Mouse (Mus musculus) lung, postnatal 0 days (tissue): ENCODE measurements around the gene Ltb4r1. TPM values are rescaled to one million over a fixed set of nuclear protein-coding genes. Genes with fewer than 3 reads are reported as not detected.
A peak's percentile ranks its signal among the peaks of the same experiment; 100 is the strongest.

Experiments used
- ATAC-seq: fragments of 200-750 bp; cut with Nextera tagmentation; 2 replicates; pipeline ENCODE4 v1.8.0; 2017; ENCODE audit warnings: moderate library complexity
- DNase-seq: peaks from one replicate; pipeline ENCODE4 v3.0.0-alpha.2; 2016; ENCODE audit warnings: low spot score
- H3K27ac ChIP-seq: fragments of 300-500 bp; sonication (generic); 2 replicates; pipeline ENCODE4 v1.5.1; 2014; ENCODE audit warnings: antibody characterized with exemption, mild to moderate bottlenecking, low read length, mixed read lengths
- H3K27me3 ChIP-seq: fragments of 300-500 bp; sonication (generic); replicated peaks from 2 replicates; pipeline ENCODE4 v1.6.1; 2014; ENCODE audit warnings: low read length, mixed read lengths; ENCODE audit not compliant: insufficient read depth
- H3K36me3 ChIP-seq: fragments of 300-500 bp; sonication (generic); 2 replicates; pipeline ENCODE4 v1.6.1; 2014; ENCODE audit warnings: low read length, mixed read lengths; ENCODE audit not compliant: insufficient read depth
- H3K4me1 ChIP-seq: fragments of 300-500 bp; sonication (generic); 2 replicates; pipeline ENCODE4 v1.6.1; 2014; ENCODE audit warnings: antibody characterized with exemption, low read depth, low read length, mixed read lengths; ENCODE audit not compliant: insufficient read depth
- H3K4me2 ChIP-seq: fragments of 300-500 bp; sonication (generic); replicated peaks from 2 replicates; pipeline ENCODE4 v1.6.1; 2014; ENCODE audit warnings: low read depth, mild to moderate bottlenecking, low read length, moderate library complexity, mixed read lengths
- H3K4me3 ChIP-seq: fragments of 300-500 bp; sonication (generic); 2 replicates; pipeline ENCODE4 v1.5.1; 2014; ENCODE audit warnings: low read depth, low read length
- H3K9ac ChIP-seq: fragments of 300-500 bp; sonication (generic); replicated peaks from 2 replicates; pipeline ENCODE4 v1.6.1; 2014; ENCODE audit warnings: low read depth, mild to moderate bottlenecking
- H3K9me3 ChIP-seq: fragments of 300-500 bp; sonication (generic); 2 replicates; pipeline ENCODE4 v1.6.1; 2016; ENCODE audit warnings: low read length, mixed read lengths
- CTCF ChIP-seq: IDR thresholded peaks from 2 replicates; pipeline ENCODE4 v1.5.1; 2016; ENCODE audit warnings: antibody characterized with exemption, mild to moderate bottlenecking
- EP300 ChIP-seq: IDR thresholded peaks from 2 replicates; pipeline ENCODE4 v1.6.1; 2016; ENCODE audit warnings: antibody characterized with exemption, mild to moderate bottlenecking, control low read depth
- WGBS: fragments of 180-500 bp; shearing (Covaris S2); extraction: QIAGEN DNeasy Blood & Tissue Kit; methylation state at CpG from one replicate; pipeline ENCODE4 v1.1.7; 2014; 5-methylcytosine and 5-hydroxymethylcytosine counted together
- polyA plus RNA-seq: library from polyadenylated mRNA; unstranded; fragments of >200 nt; fragmentation: Nextera tagmentation; extraction: Ambion mirVana; gene quantifications from 2 replicates; pipeline ENCODE4 v1.2.1, GENCODE M21; 2015

The Ltb4r1 gene
- polyA plus RNA-seq, 1 experiment from 2014 or later: 4.6 TPM

DNA sequence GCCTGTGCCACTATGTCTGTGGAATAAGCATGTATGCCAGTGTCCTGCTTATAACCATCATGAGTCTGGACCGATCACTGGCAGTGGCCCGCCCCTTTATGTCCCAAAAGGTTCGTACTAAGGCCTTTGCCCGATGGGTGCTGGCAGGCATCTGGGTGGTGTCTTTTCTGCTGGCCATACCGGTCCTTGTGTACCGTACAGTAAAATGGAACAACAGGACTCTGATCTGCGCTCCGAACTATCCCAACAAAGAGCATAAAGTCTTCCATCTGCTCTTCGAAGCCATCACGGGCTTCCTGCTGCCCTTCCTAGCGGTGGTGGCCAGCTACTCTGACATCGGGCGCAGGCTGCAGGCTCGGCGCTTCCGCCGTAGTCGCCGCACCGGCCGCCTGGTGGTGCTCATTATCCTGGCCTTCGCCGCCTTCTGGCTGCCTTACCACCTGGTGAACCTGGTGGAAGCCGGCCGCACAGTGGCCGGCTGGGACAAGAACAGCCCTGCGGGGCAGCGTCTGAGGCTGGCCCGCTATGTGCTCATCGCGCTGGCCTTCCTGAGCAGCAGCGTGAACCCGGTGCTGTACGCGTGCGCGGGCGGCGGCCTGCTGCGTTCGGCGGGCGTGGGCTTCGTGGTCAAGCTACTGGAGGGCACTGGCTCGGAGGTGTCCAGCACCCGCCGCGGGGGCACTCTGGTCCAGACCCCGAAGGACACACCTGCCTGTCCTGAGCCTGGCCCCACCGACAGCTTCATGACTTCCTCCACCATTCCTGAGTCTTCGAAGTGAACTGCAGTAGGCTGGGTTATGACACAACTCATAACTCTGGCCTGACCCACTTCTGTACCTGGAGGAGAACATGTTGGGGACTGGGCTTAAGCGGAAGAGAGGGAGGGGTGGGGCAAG, 2.0 kb downstream of the Ltb4r1 start:
- peaks cover 9% of the 10 kb centered on the region; the same call in 1 of the 2 replicates for H3K4me1 ChIP-seq
- 10% methylated on average over 52 of the region's 52 CpGs for WGBS
- 0 out of 2 replicates have a peak overlapping the region, but pooled peaks have one; percentile 14 for H3K27ac ChIP-seq
- no peak overlapping the region for H3K4me3 ChIP-seq
- H3K4me2 ChIP-seq: peak overlapping the region; percentile 50
- ATAC-seq: peak; percentile 56
- H3K27me3 ChIP-seq: no peaks in the 10 kb centered on the region
- DNase-seq: peak; percentile 71
- H3K9me3 ChIP-seq: no peaks in the 10 kb centered on the region
- no peaks in the 10 kb centered on the region for H3K36me3 ChIP-seq
- TF ChIP-seq EP300: no peak
- peak; percentile 73 for TF ChIP-seq CTCF
- 0 out of 2 replicates have a peak overlapping the region, but pooled peaks have one; percentile 1 for H3K9ac ChIP-seq

DNA sequence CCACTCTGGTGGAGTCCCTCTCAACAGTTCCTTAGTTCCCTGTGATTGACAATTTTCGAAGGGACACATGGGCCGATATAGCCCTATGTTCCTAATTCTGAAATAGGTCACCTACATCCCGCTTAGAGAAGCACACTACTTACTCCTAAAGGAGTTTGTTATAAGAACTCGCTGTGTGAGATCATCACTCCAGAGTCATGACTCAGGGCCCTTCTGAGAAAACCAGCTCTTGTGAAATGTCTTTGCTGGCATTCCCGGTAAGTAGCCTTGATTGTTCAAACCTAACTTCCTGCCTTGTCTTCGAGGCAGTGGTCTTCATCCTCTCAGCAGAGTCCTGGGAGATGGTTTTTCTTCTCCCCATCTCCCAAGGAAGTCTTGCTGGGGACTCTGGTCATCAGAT, 2.8 kb downstream of the Ltb4r1 start:
- WGBS: 73% methylated on average over 6 of the region's 6 CpGs
- peaks cover 9% of the 10 kb centered on the region; the same call in 1 of the 2 replicates for H3K4me1 ChIP-seq
- ATAC-seq (peak; percentile 65), DNase-seq (peak; percentile 81)
- no peaks in the 10 kb centered on the region for H3K9me3 ChIP-seq
- H3K27me3 ChIP-seq: no peaks in the 10 kb centered on the region
- H3K9ac ChIP-seq: no peak overlapping the region
- peak; percentile 67 for TF ChIP-seq EP300
- TF ChIP-seq CTCF: no peak
- H3K4me2 ChIP-seq: no peak overlapping the region; the same call in 1 of the 2 replicates
- 0 out of 2 replicates have a peak overlapping the region, but pooled peaks have one; percentile 14 for H3K27ac ChIP-seq
- H3K36me3 ChIP-seq: no peaks in the 10 kb centered on the region
- H3K4me3 ChIP-seq: no peak overlapping the region

DNA sequence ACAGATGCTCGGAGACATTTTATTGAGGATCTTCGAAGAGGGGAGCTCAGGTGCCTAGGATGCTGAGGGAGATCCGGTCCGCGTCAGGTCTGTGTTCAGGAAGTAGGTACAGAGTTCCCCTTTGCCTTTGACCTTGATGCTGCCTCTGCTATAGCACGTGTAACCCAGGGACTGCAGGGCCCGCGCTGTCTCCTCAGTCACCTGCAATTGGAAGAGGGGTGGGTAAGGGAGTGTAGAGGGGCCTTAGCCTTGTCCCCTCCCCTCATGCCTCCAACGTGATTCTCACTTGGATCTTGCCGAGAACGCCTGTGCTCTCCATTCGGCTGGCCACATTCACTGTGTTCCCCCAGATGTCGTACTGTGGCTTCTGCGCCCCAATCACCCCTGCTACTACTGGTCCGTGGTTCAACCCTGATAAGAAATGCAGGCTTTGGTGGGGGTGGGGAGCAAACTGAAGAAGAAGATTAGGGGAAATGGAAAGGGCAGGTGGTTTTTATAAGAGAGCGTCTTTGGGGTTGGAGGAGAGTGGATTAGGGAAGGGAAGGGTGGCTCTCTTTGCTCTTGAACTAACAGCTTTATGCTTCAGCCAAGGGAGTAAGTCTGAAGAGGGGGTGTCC, 3.4 kb downstream of the Ltb4r1 start:
- ATAC-seq: no peak
- H3K36me3 ChIP-seq: no peaks in the 10 kb centered on the region
- no peak for DNase-seq

DNA sequence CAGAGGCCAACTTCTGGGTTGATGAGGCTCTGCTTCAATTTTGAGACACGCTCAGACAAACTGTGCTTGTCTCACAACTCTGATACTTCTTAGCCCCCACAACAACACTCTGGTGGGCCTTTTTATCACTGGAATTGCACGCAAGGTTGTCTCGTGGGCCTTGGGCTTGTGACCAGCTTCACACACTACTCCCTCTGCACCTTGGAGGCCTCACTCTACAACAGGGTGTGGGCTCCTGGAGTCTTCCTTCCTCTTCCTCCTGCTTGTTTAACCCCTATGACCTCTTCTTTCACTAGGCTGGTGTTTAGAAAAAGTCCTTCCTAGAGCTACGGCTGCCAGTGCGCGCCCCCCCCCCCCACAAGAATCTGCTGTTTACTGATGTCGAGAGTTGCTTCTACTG, 10.9 kb downstream of the Ltb4r1 start:
- 34% methylated on average over 7 of the region's 7 CpGs for WGBS
- Histone ChIP-seq H3K27ac (no peak overlapping the region), H3K36me3 (no peaks in the 10 kb centered on the region), H3K27me3 (0 out of 2 replicates have a peak, but pooled peaks cover 3% of the 10 kb centered on the region), H3K9ac (no peak overlapping the region), H3K9me3 (no peaks in the 10 kb centered on the region), H3K4me1 (no peaks in the 10 kb centered on the region), H3K4me3 (no peak overlapping the region), H3K4me2 (no peak overlapping the region)
- ATAC-seq (no peak), DNase-seq (no peak)
- TF ChIP-seq CTCF (no peak), EP300 (no peak)

More for the DNA sequence above, 3.4 kb downstream of the Ltb4r1 start:
- Histone ChIP-seq H3K27me3 (no peaks in the 10 kb centered on the region), H3K4me1 (peaks cover 9% of the 10 kb centered on the region; the same call in 1 of the 2 replicates), H3K9me3 (no peaks in the 10 kb centered on the region), H3K9ac (no peak overlapping the region), H3K4me3 (no peak overlapping the region), H3K27ac (no peak overlapping the region), H3K4me2 (no peak overlapping the region)
- TF ChIP-seq CTCF (no peak), EP300 (no peak)
- 69% methylated on average over 16 of the region's 16 CpGs for WGBS

DNA sequence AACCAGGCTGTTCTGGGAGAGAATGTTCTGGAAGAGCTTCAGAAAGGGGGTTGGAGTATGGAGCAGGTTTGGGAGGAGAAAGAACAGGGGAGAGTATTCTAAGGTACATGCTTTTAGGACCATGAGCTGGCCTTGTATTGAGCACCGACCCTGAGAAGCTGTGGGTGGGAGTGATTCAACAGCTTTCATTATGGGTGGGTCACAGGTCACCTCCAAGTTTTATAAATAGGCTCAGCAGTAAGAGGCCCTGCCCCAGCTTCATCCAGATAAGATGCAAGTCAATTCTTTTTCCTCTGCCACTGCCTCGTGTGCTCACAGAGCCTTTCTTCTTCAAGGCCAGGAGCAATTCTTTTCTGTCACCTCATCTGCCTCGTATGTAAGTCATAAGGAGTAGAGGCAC, 11.4 kb downstream of the Ltb4r1 start:
- ATAC-seq (no peak), DNase-seq (no peak)
- Histone ChIP-seq H3K4me2 (no peak overlapping the region), H3K4me3 (no peak overlapping the region), H3K36me3 (no peaks in the 10 kb centered on the region), H3K4me1 (no peaks in the 10 kb centered on the region), H3K27me3 (0 out of 2 replicates have a peak, but pooled peaks cover 7% of the 10 kb centered on the region), H3K27ac (no peak overlapping the region), H3K9ac (no peak overlapping the region), H3K9me3 (no peaks in the 10 kb centered on the region)
- TF ChIP-seq EP300: no peak
- no peak for TF ChIP-seq CTCF
- 24% methylated on average over 3 of the region's 3 CpGs for WGBS

DNA sequence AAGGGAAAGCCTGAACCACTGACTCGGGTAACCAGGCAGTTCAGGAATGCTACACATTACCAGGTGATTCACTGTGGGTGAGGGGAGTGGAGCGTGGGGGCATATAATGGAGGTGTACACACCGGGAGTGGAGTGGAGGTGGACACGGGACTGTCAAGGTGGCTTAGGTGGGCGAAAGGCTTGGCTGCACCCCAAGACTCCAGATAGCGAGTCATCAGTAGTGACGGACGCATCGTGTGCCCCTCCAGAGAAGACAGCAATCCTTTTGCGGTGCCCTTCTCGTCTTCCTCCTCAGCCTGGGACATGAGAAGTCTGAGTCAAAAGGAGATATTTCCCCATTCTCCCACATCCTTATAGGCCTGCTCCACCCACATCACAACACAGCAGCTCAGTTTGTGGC, 12.0 kb downstream of the Ltb4r1 start:
- Histone ChIP-seq H3K9ac (no peak overlapping the region), H3K9me3 (no peaks in the 10 kb centered on the region), H3K36me3 (no peaks in the 10 kb centered on the region), H3K4me1 (no peaks in the 10 kb centered on the region), H3K4me3 (no peak overlapping the region), H3K27ac (no peak overlapping the region), H3K4me2 (no peak overlapping the region), H3K27me3 (0 out of 2 replicates have a peak, but pooled peaks cover 7% of the 10 kb centered on the region)
- ATAC-seq: no peak
- WGBS: 72% methylated on average over 11 of the region's 11 CpGs
- no peak for DNase-seq
- TF ChIP-seq CTCF: no peak
- TF ChIP-seq EP300: no peak
